Mouse (Mus musculus): ENCODE data around the gene Stx6. TPM values are rescaled to one million over a fixed set of nuclear protein-coding genes. Genes with fewer than 3 reads are reported as not detected.
A peak's percentile ranks its signal among the peaks of the same experiment; 100 is the strongest.

Stx6 gene
- polyA plus RNA-seq, 1 experiment, result 26.0 TPM

DNA sequence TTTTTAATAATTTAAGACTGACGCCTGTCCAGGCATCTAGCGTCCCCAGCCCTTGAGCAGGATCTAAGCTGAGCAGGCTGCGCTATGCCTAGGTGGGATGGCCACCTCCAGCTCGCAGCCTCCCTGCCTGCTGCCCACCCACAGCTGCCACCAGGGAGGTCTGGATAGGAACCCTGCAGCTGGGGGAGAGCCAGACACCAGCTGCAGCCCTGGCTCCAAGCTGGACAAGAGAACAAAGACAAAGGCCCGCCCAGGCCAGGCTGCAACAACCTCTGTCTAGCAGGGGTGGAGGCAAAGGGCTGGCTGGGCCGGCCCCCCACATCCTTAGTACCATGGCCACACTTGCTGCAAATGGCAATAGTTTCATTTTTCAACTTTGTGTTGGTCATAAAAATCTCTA is 54.0 kb downstream of the Stx6 start:
- Histone ChIP-seq H3ac (ENCODE audit: control insufficient read depth, insufficient read length) (no peak overlapping the region), H3K27me3 (ENCODE audit: control insufficient read depth, insufficient read depth, insufficient read length) (no peaks in the 10 kb centered on the region), H3K79me2 (ENCODE audit: control insufficient read depth, insufficient read depth) (no peaks in the 10 kb centered on the region), H3K36me3 (ENCODE audit: control insufficient read depth, insufficient read depth) (no peaks in the 10 kb centered on the region), H3K4me2 (ENCODE audit: low read depth) (peak overlapping the region; percentile 53), H3K4me3 (no peak overlapping the region)
- peak in 2 of 3 experiments; percentile 73 for TF ChIP-seq MYOD1 (IDR thresholded peaks at IDR 0.05; ENCODE audit: control insufficient read depth in 1 of 3, insufficient read length in 2 of 3, low read depth in 2 of 3)
- no peak for TF ChIP-seq POLR2A (IDR thresholded peaks at IDR 0.05; ENCODE audit: insufficient read length, low read depth)
- TF ChIP-seq SRF (IDR thresholded peaks at IDR 0.05; ENCODE audit: control insufficient read depth, insufficient read length, low read depth), result no peak
- no peak for TF ChIP-seq E2F4 (IDR thresholded peaks at IDR 0.05; ENCODE audit: insufficient read depth)
- no peak for TF ChIP-seq REST (IDR thresholded peaks at IDR 0.05; ENCODE audit: insufficient read depth, insufficient read length)
- TF ChIP-seq POLR2AphosphoS2 (IDR thresholded peaks at IDR 0.05; ENCODE audit: insufficient read length, low read depth), result peak; percentile 42
- TF ChIP-seq MAX (IDR thresholded peaks at IDR 0.05; ENCODE audit: low read depth), result no peak
- TF ChIP-seq CEBPB (IDR thresholded peaks at IDR 0.05; ENCODE audit: insufficient read depth, poor library complexity, severe bottlenecking), result no peak
- peak in 2 of 3 experiments; percentile 46 to 53 for TF ChIP-seq MYOG (IDR thresholded peaks at IDR 0.05; ENCODE audit: control insufficient read depth in 1 of 3, insufficient read depth in 1 of 3, insufficient read length in 2 of 3, low read depth in 2 of 3)
- no peak for TF ChIP-seq TCF3 (IDR thresholded peaks at IDR 0.05; ENCODE audit: insufficient read length, low read depth)
- no peak for TF ChIP-seq USF1 (IDR thresholded peaks at IDR 0.05; ENCODE audit: low read depth)

DNA sequence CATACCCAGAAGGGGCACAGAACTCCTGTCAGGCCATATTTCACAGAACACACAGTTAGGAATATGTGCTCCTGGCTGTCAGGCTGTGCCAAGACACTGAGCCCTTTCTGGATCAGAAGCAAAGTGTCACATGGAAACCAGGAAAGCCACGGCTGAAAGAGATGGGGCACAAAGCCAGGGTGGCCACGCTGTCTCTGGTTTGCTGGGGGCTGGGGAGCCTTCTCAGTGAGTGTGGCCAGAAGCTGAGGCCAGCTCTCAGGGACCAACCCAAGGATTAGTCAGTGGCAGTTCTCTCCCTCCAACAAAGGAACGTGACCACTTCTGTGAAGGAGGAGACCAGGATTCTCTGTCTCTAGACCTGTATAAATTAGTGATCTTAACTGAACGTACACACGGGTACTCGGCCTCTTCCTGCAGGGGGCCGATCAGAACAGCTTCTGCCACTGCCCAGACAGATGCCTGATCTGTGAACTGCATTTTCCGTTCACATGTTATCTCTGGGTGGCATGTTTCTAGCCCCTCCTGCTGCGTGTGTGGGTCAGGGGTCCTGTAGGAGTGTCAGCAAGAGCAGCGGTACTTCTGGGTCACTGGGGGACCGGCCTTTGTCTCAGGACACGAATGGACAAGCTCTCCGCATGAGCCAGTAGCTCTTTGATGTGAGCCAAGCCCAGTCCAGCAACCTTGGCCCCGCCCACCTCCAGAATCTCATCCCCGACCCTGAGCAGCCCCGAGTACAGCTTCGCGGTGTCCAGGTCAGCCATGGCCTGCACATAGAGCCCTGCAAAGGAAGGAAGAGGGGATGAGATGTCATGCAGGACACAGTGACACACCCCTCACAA is 54.6 kb downstream of the Stx6 start:
- Histone ChIP-seq H3K4me3 (no peak overlapping the region), H3K4me2 (ENCODE audit: low read depth) (peak overlapping the region; percentile 53), H3K36me3 (ENCODE audit: control insufficient read depth, insufficient read depth) (no peaks in the 10 kb centered on the region), H3K27me3 (ENCODE audit: control insufficient read depth, insufficient read depth, insufficient read length) (no peaks in the 10 kb centered on the region), H3K79me2 (ENCODE audit: control insufficient read depth, insufficient read depth) (no peaks in the 10 kb centered on the region), H3ac (ENCODE audit: control insufficient read depth, insufficient read length) (no peak overlapping the region)
- TF ChIP-seq POLR2A (IDR thresholded peaks at IDR 0.05; ENCODE audit: insufficient read length, low read depth), result no peak
- no peak for TF ChIP-seq SRF (IDR thresholded peaks at IDR 0.05; ENCODE audit: control insufficient read depth, insufficient read length, low read depth)
- TF ChIP-seq TCF3 (IDR thresholded peaks at IDR 0.05; ENCODE audit: insufficient read length, low read depth), result no peak
- no peak for TF ChIP-seq REST (IDR thresholded peaks at IDR 0.05; ENCODE audit: insufficient read depth, insufficient read length)
- no peak for TF ChIP-seq TCF12 (IDR thresholded peaks at IDR 0.05; ENCODE audit: insufficient read depth, poor library complexity, severe bottlenecking)
- TF ChIP-seq E2F4 (IDR thresholded peaks at IDR 0.05; ENCODE audit: insufficient read depth), result no peak
- TF ChIP-seq CEBPB (IDR thresholded peaks at IDR 0.05; ENCODE audit: insufficient read depth, poor library complexity, severe bottlenecking), result no peak
- no peak for TF ChIP-seq MYOG (IDR thresholded peaks at IDR 0.05; ENCODE audit: control insufficient read depth in 1 of 3, insufficient read depth in 1 of 3, insufficient read length in 2 of 3, low read depth in 2 of 3)
- TF ChIP-seq MAX (IDR thresholded peaks at IDR 0.05; ENCODE audit: low read depth), result no peak
- no peak for TF ChIP-seq USF1 (IDR thresholded peaks at IDR 0.05; ENCODE audit: low read depth)
- TF ChIP-seq POLR2AphosphoS2 (IDR thresholded peaks at IDR 0.05; ENCODE audit: insufficient read length, low read depth), result no peak
- no peak for TF ChIP-seq MYOD1 (IDR thresholded peaks at IDR 0.05; ENCODE audit: control insufficient read depth in 1 of 3, insufficient read length in 2 of 3, low read depth in 2 of 3)

DNA sequence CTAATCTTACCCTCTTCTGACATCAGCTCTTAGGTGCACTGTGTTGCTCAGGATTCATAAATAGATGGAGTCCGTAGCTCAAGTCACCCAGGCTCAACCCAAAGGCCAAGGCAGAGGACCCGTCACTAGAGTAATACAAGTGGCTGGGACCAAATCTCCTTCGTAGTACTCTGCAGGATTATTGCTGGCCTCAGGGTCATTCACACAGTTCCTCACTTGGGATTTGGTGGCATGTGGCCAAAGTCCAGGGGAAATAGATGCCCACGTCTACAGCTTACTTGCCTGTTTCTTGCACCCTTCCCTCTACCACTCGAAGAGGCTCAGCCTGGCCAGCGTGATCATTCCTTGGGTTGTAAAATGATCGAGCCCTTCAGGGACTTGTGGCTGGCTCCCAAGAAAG is 55.4 kb downstream of the Stx6 start:
- H3ac ChIP-seq (ENCODE audit: control insufficient read depth, insufficient read length), result no peak overlapping the region
- no peaks in the 10 kb centered on the region for H3K79me2 ChIP-seq (ENCODE audit: control insufficient read depth, insufficient read depth)
- TF ChIP-seq POLR2AphosphoS2 (IDR thresholded peaks at IDR 0.05; ENCODE audit: insufficient read length, low read depth) (no peak), MYOG (IDR thresholded peaks at IDR 0.05; ENCODE audit: control insufficient read depth in 1 of 3, insufficient read depth in 1 of 3, insufficient read length in 2 of 3, low read depth in 2 of 3) (no peak), POLR2A (IDR thresholded peaks at IDR 0.05; ENCODE audit: insufficient read length, low read depth) (no peak), MYOD1 (IDR thresholded peaks at IDR 0.05; ENCODE audit: control insufficient read depth in 1 of 3, insufficient read length in 2 of 3, low read depth in 2 of 3) (no peak), E2F4 (IDR thresholded peaks at IDR 0.05; ENCODE audit: insufficient read depth) (no peak), MAX (IDR thresholded peaks at IDR 0.05; ENCODE audit: low read depth) (no peak), SRF (IDR thresholded peaks at IDR 0.05; ENCODE audit: control insufficient read depth, insufficient read length, low read depth) (no peak), USF1 (IDR thresholded peaks at IDR 0.05; ENCODE audit: low read depth) (no peak), TCF12 (IDR thresholded peaks at IDR 0.05; ENCODE audit: insufficient read depth, poor library complexity, severe bottlenecking) (no peak), TCF3 (IDR thresholded peaks at IDR 0.05; ENCODE audit: insufficient read length, low read depth) (no peak)
- H3K27me3 ChIP-seq (ENCODE audit: control insufficient read depth, insufficient read depth, insufficient read length), result no peaks in the 10 kb centered on the region
- H3K4me3 ChIP-seq, result no peak overlapping the region
- no peaks in the 10 kb centered on the region for H3K36me3 ChIP-seq (ENCODE audit: control insufficient read depth, insufficient read depth)
- H3K4me2 ChIP-seq (ENCODE audit: low read depth), result no peak overlapping the region

DNA sequence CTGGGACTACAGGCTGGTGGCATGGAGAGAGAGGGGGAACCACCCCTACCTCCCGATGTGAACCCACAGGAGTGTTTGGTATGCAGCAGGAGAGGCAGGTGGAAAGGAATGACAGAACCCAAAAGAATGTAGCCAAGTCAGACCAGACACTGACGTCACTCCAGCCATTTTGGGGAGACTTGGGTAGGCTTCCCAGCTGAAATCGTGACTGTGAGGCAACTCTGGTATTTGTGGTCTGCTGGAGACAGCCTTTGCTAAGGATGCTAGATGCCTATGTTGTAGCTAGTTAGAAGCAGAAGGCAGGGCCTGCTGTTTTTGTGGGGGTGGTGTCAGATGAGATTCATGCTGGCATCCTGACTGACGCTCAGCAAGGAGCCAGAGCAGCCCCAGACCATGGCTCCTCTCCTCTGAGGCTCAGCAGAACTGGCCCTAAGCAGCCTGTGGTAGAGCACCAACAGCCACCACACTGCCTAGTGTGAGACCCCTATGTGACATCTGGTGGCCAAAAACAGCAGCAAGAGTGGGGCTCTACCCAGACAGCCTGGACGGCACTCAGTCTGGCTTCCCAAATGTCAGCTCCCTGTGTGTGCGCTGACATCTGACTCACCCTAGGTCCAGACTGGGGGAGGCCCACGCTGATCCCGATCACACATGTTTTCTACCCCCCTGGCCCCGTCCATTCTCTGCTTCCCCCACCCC is 56.7 kb downstream of the Stx6 start:
- TF ChIP-seq POLR2A (IDR thresholded peaks at IDR 0.05; ENCODE audit: insufficient read length, low read depth) (no peak), MAX (IDR thresholded peaks at IDR 0.05; ENCODE audit: low read depth) (no peak), TCF3 (IDR thresholded peaks at IDR 0.05; ENCODE audit: insufficient read length, low read depth) (no peak), CEBPB (IDR thresholded peaks at IDR 0.05; ENCODE audit: insufficient read depth, poor library complexity, severe bottlenecking) (peak; percentile 67), MYOD1 (IDR thresholded peaks at IDR 0.05; ENCODE audit: control insufficient read depth in 1 of 3, insufficient read length in 2 of 3, low read depth in 2 of 3) (peak in 2 of 3 experiments; percentile 53 to 82)
- Histone ChIP-seq H3K36me3 (ENCODE audit: control insufficient read depth, insufficient read depth) (no peaks in the 10 kb centered on the region), H3K4me2 (ENCODE audit: low read depth) (peak overlapping the region; percentile 61), H3ac (ENCODE audit: control insufficient read depth, insufficient read length) (no peak overlapping the region), H3K79me2 (ENCODE audit: control insufficient read depth, insufficient read depth) (no peaks in the 10 kb centered on the region), H3K4me3 (no peak overlapping the region), H3K27me3 (ENCODE audit: control insufficient read depth, insufficient read depth, insufficient read length) (no peaks in the 10 kb centered on the region)
